Mouse (Mus musculus) heart, adult 2 months (tissue): ENCODE results near the gene Hoxb9. TPM values are rescaled to one million over a fixed set of nuclear protein-coding genes. Genes with fewer than 3 reads are reported as not detected.
A peak's percentile ranks its signal among the peaks of the same experiment; 100 is the strongest.

ENCODE experiments used
- DNase-seq, 2 experiments: peaks; one replicate each; pipeline ENCODE4 v3.0.0; 2021
- H3K27ac ChIP-seq: fragments of 200-600 bp; 2 replicates; pipeline ENCODE4 v1.8.1; 2022
- H3K27me3 ChIP-seq: fragments of 200-500 bp; 2 replicates; pipeline ENCODE4 v1.6.1; 2012; ENCODE audit warnings: mild to moderate bottlenecking, low read length, inconsistent platforms, mixed read lengths; ENCODE audit not compliant: control insufficient read depth, insufficient read depth
- H3K36me3 ChIP-seq: fragments of 200-500 bp; 2 replicates; pipeline ENCODE4 v1.6.1; 2012; ENCODE audit warnings: low read length, inconsistent platforms; ENCODE audit not compliant: control insufficient read depth, insufficient read depth
- H3K4me1 ChIP-seq: fragments of 200-500 bp; 2 replicates; pipeline ENCODE4 v1.6.1; 2011; ENCODE audit warnings: low read length; ENCODE audit not compliant: control insufficient read depth, insufficient read depth
- H3K4me3 ChIP-seq: fragments of 200-600 bp; 2 replicates; pipeline ENCODE4 v1.8.1; 2022
- H3K79me2 ChIP-seq: fragments of 200-500 bp; replicated peaks from 2 replicates; pipeline ENCODE4 v1.6.1; 2012; ENCODE audit warnings: mild to moderate bottlenecking, inconsistent platforms, low read length, moderate library complexity, mixed read lengths; ENCODE audit not compliant: control insufficient read depth, insufficient read depth
- H3K9ac ChIP-seq: fragments of 200-500 bp; 2 replicates; pipeline ENCODE4 v1.6.1; 2012; ENCODE audit warnings: low read depth, mild to moderate bottlenecking, control low read depth, inconsistent platforms, low read length, mixed read lengths
- CTCF ChIP-seq: fragments of 200-600 bp; IDR thresholded peaks from 2 replicates; pipeline ENCODE4 v1.8.1; 2022; ENCODE audit warnings: antibody characterized with exemption, mild to moderate bottlenecking, moderate library complexity
- EP300 ChIP-seq: fragments of 200-500 bp; IDR thresholded peaks from 2 replicates; pipeline ENCODE4 v1.6.1; 2011; ENCODE audit warnings: low read depth, low read length, control low read depth; ENCODE audit not compliant: insufficient read depth
- POLR2A ChIP-seq: fragments of 200-500 bp; IDR thresholded peaks from 2 replicates; pipeline ENCODE4 v1.6.1; 2011; ENCODE audit warnings: mild to moderate bottlenecking, low read depth, low read length, control low read depth; ENCODE audit not compliant: insufficient read depth
- WGBS: fragments of 180-500 bp; shearing (Covaris S2); methylation state at CpG from one replicate; pipeline ENCODE4 v1.1.7; 2018; 5-methylcytosine and 5-hydroxymethylcytosine counted together
- intact Hi-C: fragments of 180-260 bp; cut with DNase I; formaldehyde crosslinking; loops from one replicate; pipeline ENCODE4 v1.15.1; 2025
- polyA plus RNA-seq: library from polyadenylated mRNA; depleted of rRNA; stranded (reverse); fragments of >200 nt; gene quantifications from 2 replicates; pipeline ENCODE4 v1.2.3, GENCODE M21; 2012
- total RNA-seq, 2 experiments: library from RNA; stranded (reverse); gene quantifications; 2 replicates each; pipeline ENCODE4 v1.2.3; 2021

Hoxb9 gene
- total and polyA plus RNA-seq, 3 experiments = not detected

DNA sequence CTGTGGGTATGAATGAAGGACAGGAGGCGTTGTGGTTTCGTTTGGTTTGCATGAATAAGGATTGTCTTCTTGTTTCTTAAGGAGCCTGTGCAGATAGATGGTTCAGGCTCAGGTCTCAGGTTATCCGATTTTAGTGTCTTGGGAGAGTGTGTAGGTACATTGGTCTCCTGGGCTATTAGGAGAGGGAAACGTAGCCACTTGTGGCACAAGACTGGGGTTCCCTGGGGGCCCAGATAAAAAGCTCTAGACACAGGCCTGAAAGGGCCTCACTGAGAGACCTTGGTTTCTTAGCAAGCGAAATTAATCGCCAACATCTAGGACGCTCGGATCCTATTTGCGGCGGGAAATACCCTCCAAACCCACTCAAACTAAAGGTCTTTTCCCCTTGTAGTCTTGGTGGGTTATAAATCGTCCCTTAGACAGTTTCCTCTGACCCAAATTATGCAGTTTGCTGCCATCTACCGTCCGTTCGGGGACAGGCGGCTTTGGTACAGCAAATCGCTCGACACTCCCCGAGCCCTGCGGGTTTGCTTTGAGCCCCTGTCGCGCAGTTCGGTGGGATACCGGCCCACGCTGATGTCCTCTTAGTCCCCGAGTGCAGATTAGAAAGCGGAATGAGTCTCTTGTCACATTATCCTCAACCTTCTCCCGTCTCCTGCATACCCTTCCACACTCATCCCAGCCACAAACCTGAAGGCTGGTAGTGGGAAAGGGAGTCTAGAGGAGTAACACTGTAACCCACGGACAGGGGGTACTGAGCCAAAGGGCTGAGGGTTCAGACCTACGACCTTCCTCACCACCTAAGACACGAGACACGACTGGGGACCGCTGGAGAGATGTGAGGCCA is 23.2 kb downstream of the Hoxb9 start:
- peaks cover 48% of the 10 kb centered on the region for H3K27me3 ChIP-seq
- no peak overlapping the region for H3K4me3 ChIP-seq
- 2% methylated on average over 32 of the region's 32 CpGs for WGBS
- intact Hi-C loops = loop anchor here (1.0 kb wide), 1 partner anchor 15 kb away; no protein-coding TSS in a partner anchor
- H3K36me3 ChIP-seq = no peaks in the 10 kb centered on the region
- TF ChIP-seq EP300 (no peak), CTCF (peak; percentile 86)
- no peaks in the 10 kb centered on the region for H3K4me1 ChIP-seq
- H3K27ac ChIP-seq = no peak overlapping the region
- H3K79me2 ChIP-seq = no peaks in the 10 kb centered on the region
- no peak overlapping the region for H3K9ac ChIP-seq
- peak; percentile 54 to 76 for DNase-seq

DNA sequence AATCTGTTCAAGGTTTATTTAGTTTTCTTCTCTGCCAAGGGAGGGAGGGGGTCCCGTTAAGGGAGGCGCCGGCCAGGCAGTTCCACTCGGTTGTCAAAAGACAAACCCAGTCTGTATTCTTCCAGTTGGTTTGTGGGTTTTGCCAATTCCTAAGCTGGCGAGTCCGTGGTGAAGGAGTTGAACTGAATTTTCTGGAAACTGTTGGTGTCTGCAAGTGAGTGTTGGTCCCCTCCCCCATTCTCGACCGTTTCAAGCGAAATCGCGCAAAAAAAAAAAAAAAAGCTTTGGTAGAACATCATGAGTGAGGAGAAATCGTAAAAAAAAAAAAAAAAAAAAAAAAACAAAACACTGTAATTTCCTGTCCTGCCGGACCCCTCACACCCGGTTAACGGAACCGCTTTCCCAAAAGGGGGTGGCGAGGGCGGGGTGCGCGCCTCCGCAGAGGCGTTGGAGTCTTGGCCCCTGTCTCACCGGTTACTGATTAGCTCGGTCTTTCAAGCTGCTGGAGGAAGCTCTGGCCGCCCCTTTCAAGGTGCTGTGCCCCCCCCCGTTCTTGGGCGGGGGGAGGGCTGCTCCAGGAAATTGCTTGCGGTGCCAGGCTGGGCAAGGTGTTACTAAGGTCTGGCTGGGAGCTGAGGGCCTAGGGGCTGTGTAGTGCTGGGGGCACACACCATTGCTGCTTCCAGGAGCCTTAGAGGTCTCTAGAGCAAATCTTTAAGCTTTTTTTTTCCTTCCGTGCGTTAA is 24.0 kb downstream of the Hoxb9 start:
- intact Hi-C loops = no loop called here
- no peaks in the 10 kb centered on the region for H3K36me3 ChIP-seq
- DNase-seq = no peak
- no peak for TF ChIP-seq EP300
- no peaks in the 10 kb centered on the region for H3K4me1 ChIP-seq
- H3K79me2 ChIP-seq = no peaks in the 10 kb centered on the region
- H3K4me3 ChIP-seq = no peak overlapping the region
- 3% methylated on average over 30 of the region's 30 CpGs for WGBS
- no peak overlapping the region for H3K9ac ChIP-seq
- no peak overlapping the region for H3K27ac ChIP-seq
- H3K27me3 ChIP-seq = peaks cover 53% of the 10 kb centered on the region

GRCm38 (mm10) chr11:96296997-96297396 is 25.7 kb downstream of the Hoxb9 start:
- H3K4me1 ChIP-seq = no peaks in the 10 kb centered on the region
- H3K9ac ChIP-seq = no peak overlapping the region
- intact Hi-C loops = no loop called here
- H3K27me3 ChIP-seq = peaks cover 55% of the 10 kb centered on the region
- WGBS = 5% methylated on average over 2 of the region's 2 CpGs
- no peak overlapping the region for H3K4me3 ChIP-seq
- no peaks in the 10 kb centered on the region for H3K36me3 ChIP-seq
- no peaks in the 10 kb centered on the region for H3K79me2 ChIP-seq
- no peak for TF ChIP-seq POLR2A
- TF ChIP-seq CTCF = no peak
- TF ChIP-seq EP300 = no peak
- DNase-seq = no peak
- H3K27ac ChIP-seq = no peak overlapping the region

DNA sequence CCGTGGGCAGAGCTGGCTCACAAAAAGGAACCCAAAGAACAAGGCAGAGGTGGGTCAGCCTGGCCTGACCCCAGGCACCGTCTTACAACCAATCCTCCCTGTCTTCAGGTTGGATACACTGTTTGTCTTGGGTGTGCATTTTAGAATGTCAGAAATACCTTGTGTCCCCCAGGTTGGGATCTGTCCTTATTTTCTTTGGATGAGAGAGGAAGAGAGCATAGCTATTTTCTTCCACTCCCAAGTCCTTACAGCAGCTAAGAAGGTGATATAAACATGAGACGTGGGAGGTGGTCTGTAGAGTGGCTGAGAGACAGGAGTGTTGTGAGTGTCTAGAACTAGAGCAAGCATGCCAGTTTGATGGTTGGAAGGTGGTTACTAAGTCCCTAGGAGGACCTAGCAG is 26.2 kb downstream of the Hoxb9 start:
- H3K4me3 ChIP-seq = no peak overlapping the region
- intact Hi-C loops = no loop called here
- WGBS = 14% methylated on average over 3 of the region's 3 CpGs
- no peaks in the 10 kb centered on the region for H3K36me3 ChIP-seq
- no peak for DNase-seq
- no peak for TF ChIP-seq POLR2A
- TF ChIP-seq EP300 = no peak
- TF ChIP-seq CTCF = no peak
- H3K27ac ChIP-seq = no peak overlapping the region
- H3K27me3 ChIP-seq = peaks cover 55% of the 10 kb centered on the region
- H3K79me2 ChIP-seq = no peaks in the 10 kb centered on the region
- H3K4me1 ChIP-seq = no peaks in the 10 kb centered on the region
- no peak overlapping the region for H3K9ac ChIP-seq

DNA sequence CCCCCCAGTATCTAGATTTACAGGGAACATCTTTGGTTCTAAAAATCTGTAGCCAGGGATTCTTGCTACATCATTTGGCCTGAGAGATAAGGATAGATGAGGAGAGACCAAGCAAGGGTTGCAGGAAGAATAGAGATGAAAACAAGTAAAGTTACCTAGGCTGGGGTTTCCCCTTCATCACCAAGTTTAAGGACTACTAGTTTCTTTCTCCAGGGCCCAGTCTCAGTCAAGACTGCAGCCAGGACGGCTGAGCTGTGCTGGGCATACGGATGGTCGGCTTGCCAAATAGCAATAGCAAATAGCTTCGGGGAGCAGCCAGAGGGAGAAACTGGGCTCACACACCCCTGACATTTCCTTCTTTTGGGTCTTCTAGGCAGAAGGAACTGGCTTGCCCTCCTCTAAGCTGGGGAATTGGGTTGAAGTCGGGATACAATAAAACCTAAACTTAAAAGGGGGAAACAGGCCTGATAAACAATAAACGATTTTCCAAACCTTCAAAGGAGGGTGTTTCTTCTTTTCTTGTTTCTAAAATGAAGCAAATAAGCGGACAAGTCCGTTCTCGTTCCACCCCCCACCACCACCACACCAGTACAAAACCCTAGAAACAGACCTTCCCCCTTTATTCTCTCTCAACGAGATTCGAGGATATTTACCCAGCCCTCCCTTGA is 26.8 kb downstream of the Hoxb9 start:
- Histone ChIP-seq H3K79me2 (no peaks in the 10 kb centered on the region), H3K27me3 (peaks cover 55% of the 10 kb centered on the region), H3K27ac (no peak overlapping the region), H3K36me3 (no peaks in the 10 kb centered on the region), H3K4me1 (no peaks in the 10 kb centered on the region), H3K4me3 (no peak overlapping the region), H3K9ac (no peak overlapping the region)
- 9% methylated on average over 11 of the region's 11 CpGs for WGBS
- intact Hi-C loops = no loop called here
- no peak for DNase-seq
- no peak for TF ChIP-seq POLR2A
- no peak for TF ChIP-seq CTCF
- TF ChIP-seq EP300 = no peak
